In the genomic region with DNA sequence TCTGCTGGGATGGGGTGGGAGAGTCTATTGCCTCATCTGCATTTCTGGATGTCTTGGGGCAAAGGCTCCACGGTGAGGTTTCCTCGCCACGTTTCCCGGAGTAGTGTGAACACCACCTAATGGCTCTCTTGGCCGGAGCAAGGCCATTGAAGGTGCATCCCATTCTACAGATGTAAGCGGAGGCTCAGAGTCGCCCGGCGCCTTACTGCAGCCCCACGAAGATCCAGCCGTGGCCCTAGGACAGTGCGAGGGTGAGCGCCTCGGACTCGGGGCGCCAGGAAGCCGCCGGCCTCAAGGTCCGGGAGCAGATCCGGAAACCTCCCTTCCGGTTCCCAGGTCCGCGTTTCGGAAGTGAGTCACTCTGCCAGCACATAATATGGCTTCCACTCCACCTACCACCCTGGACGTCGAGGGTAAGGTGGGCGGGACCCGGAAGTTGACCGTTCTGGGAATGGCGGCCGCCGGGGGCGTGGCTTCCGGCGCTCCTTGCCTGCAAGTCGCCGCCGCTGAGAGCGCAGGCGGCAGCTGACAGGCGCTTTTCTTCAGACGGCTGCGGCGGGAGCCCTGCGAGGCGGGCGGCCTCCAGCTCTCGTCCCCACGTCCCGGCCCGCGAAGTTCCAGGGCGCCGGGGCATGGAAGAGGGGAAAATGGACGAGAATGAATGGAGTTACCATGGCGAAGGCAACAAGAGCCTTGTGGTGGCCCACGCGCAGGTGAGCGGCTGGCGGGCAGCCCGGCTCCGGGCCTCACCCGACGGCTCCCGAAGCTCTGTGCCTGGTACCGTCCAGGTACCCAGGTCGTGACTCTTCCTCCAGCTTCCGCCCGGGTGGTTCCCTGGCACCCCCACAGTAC, we compare ENCODE assay signal across 8 mouse cellular contexts. TPM values are rescaled to one million over a fixed set of nuclear protein-coding genes. Genes with fewer than 3 reads are reported as not detected.
DNase-seq lines count a peak whose midpoint lies in the region; ATAC-seq and TF ChIP-seq lines count a peak whose summit lies in the region.

A gene (plus strand): TSS at position 496 of the 852 bp plus-strand sequence.

- DNase-seq in CD8-positive naive resting alpha-beta T cell, adult 2 months (ENCODE audit: low read depth in 2 of 2, low spot score in 2 of 2), result peak; percentile 93
- peak; percentile 94 for DNase-seq in c-Kit-positive CD71-negative TER-119-negative erythroid progenitor cells, embryonic 14.5 days (ENCODE audit: low read depth)
- peak; percentile 99 for DNase-seq in forebrain, embryonic 10.5 days (ENCODE audit: extremely low spot score, low spot score)
- DNase-seq in kidney, postnatal 25 days, result peak; percentile 99
- peak; percentile 96 for DNase-seq in liver, embryonic 14.5 days (ENCODE audit: low read depth in 3 of 3, low spot score in 3 of 3)
- peak; percentile 98 for DNase-seq in neural tube, embryonic 11.5 days (ENCODE audit: low spot score)
- DNase-seq in stomach, postnatal 0 days (ENCODE audit: low spot score), result peak; percentile 99

- H3K9me3 ChIP-seq in forebrain, embryonic 10.5 days, result no peaks in the 10 kb centered on the region
- no peaks in the 10 kb centered on the region for H3K9me3 ChIP-seq in heart, embryonic 15.5 days (replicated peaks)
- H3K9me3 ChIP-seq in liver, embryonic 14.5 days (ENCODE audit: control insufficient read depth, low read length), result no peaks in the 10 kb centered on the region
- no peaks in the 10 kb centered on the region for H3K9me3 ChIP-seq in neural tube, embryonic 11.5 days (ENCODE audit: control insufficient read depth, low read length)
- no peaks in the 10 kb centered on the region for H3K9me3 ChIP-seq in stomach, postnatal 0 days (ENCODE audit: control insufficient read depth, low read length)

- 0 out of 2 replicates have a peak, but pooled peaks cover 6% of the 10 kb centered on the region for H3K36me3 ChIP-seq in forebrain, embryonic 10.5 days (replicated peaks)
- no peaks in the 10 kb centered on the region for H3K36me3 ChIP-seq in heart, embryonic 15.5 days
- H3K36me3 ChIP-seq in liver, embryonic 14.5 days (replicated peaks; ENCODE audit: control insufficient read depth, insufficient read depth, low read depth), result no peaks in the 10 kb centered on the region
- H3K36me3 ChIP-seq in neural tube, embryonic 11.5 days (ENCODE audit: control insufficient read depth, insufficient read depth, low read length), result no peaks in the 10 kb centered on the region
- no peaks in the 10 kb centered on the region for H3K36me3 ChIP-seq in stomach, postnatal 0 days (ENCODE audit: control insufficient read depth, insufficient read depth, low read length)

- peaks cover 29% of the 10 kb centered on the region for H3K4me1 ChIP-seq in forebrain, embryonic 10.5 days
- H3K4me1 ChIP-seq in heart, embryonic 15.5 days (replicated peaks), result peaks cover 23% of the 10 kb centered on the region
- peaks cover 10 to 19% of the 10 kb centered on the region in 2 experiments for H3K4me1 ChIP-seq in liver, embryonic 14.5 days (replicated peaks; ENCODE audit: control insufficient read depth in 2 of 2, insufficient read depth in 2 of 2, low read length in 1 of 2)
- peaks cover 11% of the 10 kb centered on the region for H3K4me1 ChIP-seq in neural tube, embryonic 11.5 days (ENCODE audit: control insufficient read depth, insufficient read depth, low read length)
- H3K4me1 ChIP-seq in stomach, postnatal 0 days (replicated peaks; ENCODE audit: control insufficient read depth, insufficient read depth), result peaks cover 6% of the 10 kb centered on the region; the same call in 1 of the 2 replicates

- no peak for TF ChIP-seq EP300 in liver, embryonic 14.5 days (IDR thresholded peaks at IDR 0.05; ENCODE audit: low read depth)
- TF ChIP-seq EP300 in stomach, postnatal 0 days (optimal IDR thresholded peaks at IDR 0.05), result no peak

- H3K4me3 ChIP-seq in forebrain, embryonic 10.5 days, result peak within 1 kb of the TSS; percentile 77
- H3K4me3 ChIP-seq in heart, embryonic 15.5 days, result peak within 1 kb of the TSS; percentile 96
- H3K4me3 ChIP-seq in liver, embryonic 14.5 days (ENCODE audit: insufficient read depth in 1 of 2, low read depth in 2 of 2, low read length in 2 of 2), result peak within 1 kb of the TSS; percentile 82 to 87
- peak within 1 kb of the TSS; percentile 86 for H3K4me3 ChIP-seq in neural tube, embryonic 11.5 days (ENCODE audit: low read depth, low read length)
- peak within 1 kb of the TSS; percentile 83 for H3K4me3 ChIP-seq in stomach, postnatal 0 days (ENCODE audit: low read depth, low read length)

- no peaks in the 10 kb centered on the region for H3K27me3 ChIP-seq in forebrain, embryonic 10.5 days (ENCODE audit: poor library complexity, severe bottlenecking)
- peaks cover 9% of the 10 kb centered on the region for H3K27me3 ChIP-seq in heart, embryonic 15.5 days
- H3K27me3 ChIP-seq in liver, embryonic 14.5 days (ENCODE audit: control insufficient read depth, insufficient read depth, low read length), result no peaks in the 10 kb centered on the region
- H3K27me3 ChIP-seq in neural tube, embryonic 11.5 days (ENCODE audit: control insufficient read depth, insufficient read depth, low read length), result no peaks in the 10 kb centered on the region
- H3K27me3 ChIP-seq in stomach, postnatal 0 days (ENCODE audit: control insufficient read depth, insufficient read depth, low read length), result no peaks in the 10 kb centered on the region

- no peak for TF ChIP-seq CTCF in liver, embryonic 14.5 days (IDR thresholded peaks at IDR 0.05; ENCODE audit: low read depth)
- TF ChIP-seq CTCF in stomach, postnatal 0 days (IDR thresholded peaks at IDR 0.05; ENCODE audit: low read depth), result peak; percentile 23; the same call in 1 of the 2 replicates

- ATAC-seq in heart, embryonic 15.5 days (replicated peaks; ENCODE audit: insufficient number of reproducible peaks, insufficient read depth, low FRiP score, low read depth), result peak; percentile 98
- peak; percentile 97 for ATAC-seq in liver, embryonic 14.5 days (ENCODE audit: insufficient read depth)
- peak; percentile 98 for ATAC-seq in neural tube, embryonic 11.5 days (ENCODE audit: insufficient read depth, low FRiP score, low TSS enrichment)
- peak; percentile 98 for ATAC-seq in stomach, postnatal 0 days (ENCODE audit: low FRiP score, low TSS enrichment)

- H3K9ac ChIP-seq in heart, embryonic 15.5 days, result peak within 1 kb of the TSS; percentile 85
- peak within 1 kb of the TSS; percentile 78 for H3K9ac ChIP-seq in liver, embryonic 14.5 days (replicated peaks)
- peak within 1 kb of the TSS; percentile 77 for H3K9ac ChIP-seq in neural tube, embryonic 11.5 days (ENCODE audit: low read length)
- peak within 1 kb of the TSS; percentile 82 for H3K9ac ChIP-seq in stomach, postnatal 0 days (ENCODE audit: low read length)

- peak within 1 kb of the TSS; percentile 92 for H3K27ac ChIP-seq in forebrain, embryonic 10.5 days
- H3K27ac ChIP-seq in heart, embryonic 15.5 days, result peak within 1 kb of the TSS; percentile 88
- H3K27ac ChIP-seq in liver, embryonic 14.5 days, result peak within 1 kb of the TSS; percentile 46
- peak within 1 kb of the TSS; percentile 55; the same call in 1 of the 2 replicates for H3K27ac ChIP-seq in neural tube, embryonic 11.5 days (ENCODE audit: low read depth, low read length)
- peak within 1 kb of the TSS; percentile 94 for H3K27ac ChIP-seq in stomach, postnatal 0 days (replicated peaks)

- under 1% methylated on average over 69 of the region's 69 CpGs for WGBS in forebrain, embryonic 10.5 days
- under 1% methylated on average over 69 of the region's 69 CpGs for WGBS in heart, embryonic 15.5 days
- WGBS in liver, embryonic 14.5 days (ENCODE audit: insufficient replicate concordance), result under 1% methylated on average over 68 of the region's 69 CpGs
- under 1% methylated on average over 66 of the region's 69 CpGs for WGBS in neural tube, embryonic 11.5 days
- WGBS in stomach, postnatal 0 days, result under 1% methylated on average over 60 of the region's 69 CpGs

- peak within 1 kb of the TSS; percentile 94 for H3K4me2 ChIP-seq in heart, embryonic 15.5 days
- H3K4me2 ChIP-seq in liver, embryonic 14.5 days (ENCODE audit: low read depth), result peak within 1 kb of the TSS; percentile 97
- peak within 1 kb of the TSS; percentile 93 for H3K4me2 ChIP-seq in neural tube, embryonic 11.5 days (ENCODE audit: low read depth)
- H3K4me2 ChIP-seq in stomach, postnatal 0 days (replicated peaks; ENCODE audit: low read depth), result peak within 1 kb of the TSS; percentile 92

RNA-seq across cellular contexts. Expression of the gene that starts here (rescaled TPM):
- 18.7 and 20.4 TPM in 2 replicates for polyA plus RNA-seq in forebrain, embryonic 10.5 days (2016; fragmentation: Nextera tagmentation; extraction: Ambion mirVana)
- 10.0 and 11.1 TPM in 2 replicates for polyA plus RNA-seq in heart, embryonic 15.5 days (2015; fragmentation: Nextera tagmentation; extraction: Ambion mirVana)
- polyA plus RNA-seq in liver, embryonic 14.5 days (2012; rRNA removed), result 3.0 and 4.0 TPM in 2 replicates
- 7.1 and 7.2 TPM in 2 replicates for polyA plus RNA-seq in liver, embryonic 14.5 days (2014; fragmentation: Nextera tagmentation; extraction: Ambion mirVana)
- 16.2 and 19.7 TPM in 2 replicates for polyA plus RNA-seq in neural tube, embryonic 11.5 days (2014; fragmentation: Nextera tagmentation; extraction: Ambion mirVana)
- 22.1 and 23.4 TPM in 2 replicates for polyA plus RNA-seq in stomach, postnatal 0 days (2015; fragmentation: Nextera tagmentation; extraction: Ambion mirVana)

Comparison
In these comparisons a context has a peak if more than half of its experiments do, and no peak if none do; other contexts are left out.
1. Peak in every context shown above with its lines: DNase-seq, ATAC-seq, H3K4me3 ChIP-seq and H3K27ac ChIP-seq.